Mouse (Mus musculus) C2C12 (cell line): ENCODE results near the gene Pop4.

Experiments used
- CTCF ChIP-seq: IDR thresholded peaks from one replicate; pipeline ENCODE4 v1.5.1; 2011; ENCODE audit not compliant: control insufficient read depth, insufficient read depth, insufficient read length
- MYOG ChIP-seq: IDR thresholded peaks from one replicate; pipeline ENCODE4 v1.6.1; 2011; ENCODE audit not compliant: control insufficient read depth, insufficient read length; ENCODE audit errors: extremely low read depth

- TF ChIP-seq CTCF (no peak), MYOG (no peak)
These were observed 1.3 kb upstream of the Pop4 start for GRCm38 (mm10) chr7:38272551-38272950.
